Mouse (Mus musculus): Measurements from ENCODE around the gene Tfdp1.
"Not testable (repeated sequence)": the region's sequence is repeated elsewhere in the genome, so short reads cannot be mapped to it uniquely, and the experiment has no call there.

Tfdp1 gene

DNA sequence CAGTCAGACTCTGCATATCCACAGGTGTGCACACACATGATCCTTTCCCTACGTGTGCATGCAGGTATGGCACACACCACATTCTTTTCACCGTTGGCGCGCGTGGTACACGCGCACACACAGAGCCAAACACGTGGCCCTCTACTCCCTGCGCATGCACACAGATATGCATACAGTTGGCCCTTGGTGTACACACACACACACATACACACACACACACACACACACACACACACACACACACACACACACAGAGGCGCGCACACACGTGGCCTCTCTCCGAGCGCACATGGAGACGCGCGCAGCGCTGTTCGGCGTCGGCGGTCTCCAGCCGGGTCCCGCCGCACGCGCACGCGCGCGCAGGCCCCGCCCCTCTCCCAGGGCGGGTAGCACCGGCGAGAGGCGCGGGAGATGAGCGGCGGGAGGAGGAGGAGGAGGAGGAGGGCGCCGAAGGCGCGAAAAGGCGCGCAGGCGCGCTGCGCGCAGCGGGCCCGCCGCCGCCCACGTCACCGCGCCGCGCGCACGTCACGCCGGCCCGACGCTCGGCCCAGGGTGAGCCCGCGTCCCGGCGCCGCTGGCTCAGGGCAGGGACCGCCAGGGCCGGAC is at the start of gene Tfdp1:
Tfdp1 (plus strand) TSS at position 497 of the 606 bp plus-strand sequence.
- peak; percentile 79 for DNase-seq

- DNase-seq: peak; percentile 74
Measured at GRCm38 (mm10) chr8:13292364-13292763, 46.2 kb upstream of the Tfdp1 start.

DNA sequence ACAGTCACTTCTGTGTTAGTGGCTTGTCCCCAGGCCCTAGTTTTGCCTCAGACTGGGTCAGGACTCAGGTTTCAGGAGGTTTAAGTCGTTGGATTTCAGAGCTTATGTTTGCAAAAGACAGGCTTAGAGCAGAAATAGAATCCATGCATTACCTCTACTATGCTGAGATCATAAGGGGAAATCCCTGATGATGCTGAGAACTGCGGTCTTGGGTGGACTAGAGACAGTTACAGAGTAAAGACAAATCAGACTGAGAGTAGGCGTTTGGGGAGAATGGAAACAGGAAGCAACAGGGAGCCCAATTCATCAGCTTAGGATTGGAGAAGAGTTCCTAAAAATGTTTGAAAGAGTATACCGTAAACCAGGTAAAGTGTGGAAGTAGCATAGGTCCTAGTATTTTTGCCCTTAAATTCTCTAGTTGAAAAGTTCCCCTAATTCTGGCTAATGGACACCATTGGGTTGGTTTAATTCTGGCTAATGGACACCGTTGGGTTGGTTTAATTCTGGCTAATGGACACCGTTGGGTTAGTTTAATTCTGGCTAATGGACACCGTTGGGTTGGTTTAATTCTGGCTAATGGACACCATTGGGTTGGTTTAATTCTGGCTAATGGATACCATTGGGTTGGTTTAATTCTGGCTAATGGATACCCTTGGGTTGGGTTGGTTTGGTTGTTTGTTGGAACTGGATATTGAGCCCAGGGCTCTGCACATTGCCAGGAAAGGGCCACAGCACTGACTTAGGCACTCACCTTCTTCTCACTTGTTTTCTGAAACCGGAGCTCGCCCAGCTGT is 44.7 kb upstream of the Tfdp1 start:
- no peak for DNase-seq

DNA sequence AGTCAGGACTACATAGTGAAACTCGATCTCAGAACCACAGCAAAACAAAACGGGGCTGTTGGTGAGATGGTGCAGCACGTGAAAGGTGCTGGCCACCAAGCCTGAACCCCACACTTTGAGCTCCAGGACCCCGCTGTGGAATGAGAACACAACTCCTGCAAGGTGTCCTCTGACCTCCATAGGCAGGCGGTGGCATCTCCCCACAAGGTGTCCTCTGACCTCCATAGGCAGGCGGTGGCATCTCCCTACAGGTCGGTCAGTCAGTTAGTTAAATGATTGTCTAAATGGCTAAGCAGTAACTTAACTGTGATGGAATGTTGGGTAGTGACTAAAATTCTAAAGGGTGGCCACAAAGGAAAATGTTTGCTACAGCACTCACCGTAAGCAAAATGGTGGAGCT is 39.0 kb upstream of the Tfdp1 start:
- DNase-seq: no peak

- no peak for DNase-seq
Measured at GRCm38 (mm10) chr8:13301036-13301435, 37.5 kb upstream of the Tfdp1 start.

GRCm38 (mm10) chr8:13305459-13305858 is 33.1 kb upstream of the Tfdp1 start:
- no peak for DNase-seq

DNA sequence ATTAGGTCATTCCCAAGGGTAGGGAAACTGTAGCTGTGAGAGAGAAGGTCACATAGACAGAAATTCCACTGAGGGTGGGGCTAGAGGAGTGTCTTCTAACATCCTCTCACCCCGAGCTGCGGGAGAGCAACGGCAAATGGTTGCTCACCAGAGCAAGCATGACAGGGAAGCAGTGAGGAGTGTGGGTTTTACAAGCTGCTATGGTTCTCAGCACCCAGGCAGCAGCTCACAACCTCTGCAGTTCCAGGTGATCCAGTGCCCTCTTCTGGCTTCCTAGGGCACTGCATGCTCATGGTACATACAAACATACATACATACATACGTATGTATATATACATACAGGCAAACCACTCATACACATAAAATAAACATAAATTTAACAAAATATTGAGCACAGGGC is 32.7 kb upstream of the Tfdp1 start:
- no peak for DNase-seq

DNA sequence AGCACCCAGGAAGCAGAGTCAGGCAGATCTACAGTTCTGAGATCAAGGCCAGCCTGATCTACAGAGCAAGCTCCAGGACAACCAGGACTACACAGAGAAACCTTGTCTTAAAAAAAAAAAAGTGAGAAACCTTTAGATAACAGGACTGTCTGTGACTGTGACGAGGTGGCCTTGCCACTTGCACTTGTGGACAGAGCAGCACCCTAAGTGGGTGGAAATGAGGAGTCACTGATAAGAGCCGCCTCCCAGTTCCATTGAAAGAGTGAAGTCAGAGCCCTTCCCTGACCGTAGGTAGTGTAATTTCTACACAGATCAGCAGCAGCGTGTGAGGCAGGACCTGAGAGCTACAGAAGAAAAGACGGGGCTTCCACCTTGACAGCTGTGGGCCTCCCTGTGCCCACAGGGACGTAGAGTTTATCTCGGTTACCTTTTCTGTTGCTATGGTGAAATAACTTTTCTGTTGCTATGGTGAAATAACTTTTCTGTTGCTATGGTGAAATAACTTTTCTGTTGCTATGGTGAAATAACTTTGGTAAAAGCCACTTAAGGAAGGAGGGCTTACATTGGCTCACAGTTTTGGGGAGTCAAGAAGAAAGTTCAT is 32.1 kb upstream of the Tfdp1 start:
- DNase-seq: no peak

DNA sequence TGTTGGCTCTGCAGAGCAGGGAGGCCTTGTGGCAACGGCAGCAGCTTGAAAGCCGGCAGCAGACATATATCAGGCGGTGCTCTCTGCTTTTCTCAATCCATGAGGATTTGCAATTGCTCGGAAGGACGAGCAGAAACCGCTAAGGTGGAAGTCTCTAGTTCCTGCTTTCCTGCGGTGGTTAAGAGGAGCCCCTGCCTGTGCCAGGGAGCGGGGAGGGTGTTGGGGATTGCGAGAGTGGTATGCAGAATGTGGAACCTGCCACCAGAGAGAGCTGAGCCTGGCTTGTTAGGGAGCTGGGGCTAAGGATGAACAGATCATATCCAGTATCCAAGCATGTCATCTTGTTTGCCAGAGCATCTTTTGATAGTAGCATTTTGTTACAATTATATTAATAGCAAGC is 31.6 kb upstream of the Tfdp1 start:
- DNase-seq: no peak

- DNase-seq: no peak
Measured at GRCm38 (mm10) chr8:13314922-13315321, 23.6 kb upstream of the Tfdp1 start.

GRCm38 (mm10) chr8:13316671-13317070 is 21.9 kb upstream of the Tfdp1 start:
- DNase-seq: no peak

- no peak for DNase-seq
Measured at GRCm38 (mm10) chr8:13326598-13326997, 12.0 kb upstream of the Tfdp1 start.

DNA sequence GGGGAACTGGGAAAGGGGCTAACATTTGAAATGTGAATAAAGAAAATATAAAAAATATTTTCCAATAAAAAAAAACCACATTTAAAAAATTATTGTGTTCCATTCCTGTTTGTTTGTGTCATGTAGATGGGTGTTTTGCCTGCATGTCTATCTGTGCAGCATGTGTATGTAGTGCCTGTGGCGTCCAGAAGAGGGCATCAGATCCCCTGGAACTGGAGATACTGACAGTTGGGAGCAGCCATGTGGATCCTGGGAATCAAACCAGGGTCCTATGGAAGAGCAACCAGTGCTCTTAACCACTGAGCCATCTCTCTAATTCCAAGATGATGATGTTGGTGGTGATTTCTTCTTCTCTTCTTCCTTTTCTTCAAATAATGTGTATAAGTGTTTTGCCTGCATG is 3.9 kb upstream of the Tfdp1 start:
- DNase-seq: no peak

DNA sequence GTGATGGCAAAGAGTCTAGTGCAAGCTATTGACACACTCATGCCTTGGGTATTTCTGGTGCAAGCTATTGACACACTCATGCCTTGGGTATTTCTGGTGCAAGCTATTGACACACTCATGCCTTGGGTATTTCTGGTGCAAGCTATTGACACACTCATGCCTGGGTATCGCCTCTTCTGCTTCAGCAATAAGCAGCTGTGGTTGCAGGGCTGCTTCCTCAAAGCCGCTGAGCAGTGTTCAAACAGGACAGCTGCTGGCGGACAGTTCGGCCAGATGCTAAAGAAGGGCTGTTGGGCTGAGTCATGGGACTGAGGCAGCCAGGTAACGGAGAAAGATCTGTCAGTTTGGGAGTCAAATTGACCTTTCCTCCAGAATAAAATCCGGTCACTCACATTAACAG is 1.3 kb upstream of the Tfdp1 start:
- not testable (repeated sequence) for DNase-seq

DNA sequence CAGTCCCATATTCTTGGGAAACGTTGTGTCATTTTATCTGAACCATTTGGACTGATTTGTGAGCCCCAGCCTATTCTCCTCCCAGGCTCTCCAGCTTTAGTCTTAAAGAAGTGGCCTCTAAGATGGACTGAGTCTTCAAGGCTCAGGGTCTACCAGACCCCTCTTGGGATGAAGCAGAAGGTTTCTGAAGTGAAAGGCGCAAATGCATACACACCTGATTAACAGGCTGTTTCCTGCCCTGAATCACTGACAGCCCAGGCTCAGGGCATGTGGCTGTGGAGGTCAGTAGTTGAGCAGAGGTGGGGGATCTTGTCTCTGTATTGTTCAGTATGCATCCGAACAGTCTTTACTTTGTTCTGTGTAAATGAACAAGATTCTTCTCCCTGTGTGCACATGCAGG is 873 bp upstream of the Tfdp1 start:
- DNase-seq: no peak

DNA sequence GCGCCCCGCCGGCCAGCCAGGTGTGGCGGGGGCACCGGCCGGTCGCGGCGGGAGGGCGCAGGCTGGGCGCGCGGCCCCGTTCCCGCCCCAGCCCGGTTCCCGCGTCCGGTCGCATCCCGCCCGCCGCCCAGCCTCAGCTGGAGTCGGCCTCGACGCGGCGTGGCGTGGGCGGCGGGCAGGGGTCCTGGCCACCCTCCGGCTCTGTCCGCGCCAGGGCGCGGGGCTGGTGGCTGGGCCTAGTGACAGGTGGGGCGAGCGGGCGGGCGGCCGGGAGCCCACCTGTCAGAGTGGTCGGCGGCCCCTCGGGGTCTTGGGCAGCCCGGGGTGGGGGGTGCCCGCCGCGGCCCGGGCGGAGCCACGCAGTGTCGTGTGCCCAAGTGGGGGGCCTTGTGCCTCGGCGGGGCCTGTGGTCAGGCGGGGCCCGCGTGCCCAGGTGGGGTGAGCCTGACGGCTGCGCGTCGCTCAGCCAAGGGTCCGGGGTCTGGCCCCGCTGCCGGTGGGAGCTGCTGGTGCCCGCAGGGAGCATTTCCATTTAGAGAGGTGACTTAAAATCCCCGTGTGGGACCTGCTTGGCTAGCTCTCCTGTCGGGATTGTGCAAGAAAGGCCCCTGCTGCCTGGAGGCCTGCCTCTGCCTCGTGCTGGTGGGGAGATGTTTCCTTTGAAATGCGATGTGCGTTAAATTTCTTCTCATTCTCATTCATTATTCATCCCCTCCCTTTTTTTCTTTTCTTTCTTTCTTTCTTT is 522 bp downstream of the Tfdp1 start:
- DNase-seq: peak; percentile 36

DNA sequence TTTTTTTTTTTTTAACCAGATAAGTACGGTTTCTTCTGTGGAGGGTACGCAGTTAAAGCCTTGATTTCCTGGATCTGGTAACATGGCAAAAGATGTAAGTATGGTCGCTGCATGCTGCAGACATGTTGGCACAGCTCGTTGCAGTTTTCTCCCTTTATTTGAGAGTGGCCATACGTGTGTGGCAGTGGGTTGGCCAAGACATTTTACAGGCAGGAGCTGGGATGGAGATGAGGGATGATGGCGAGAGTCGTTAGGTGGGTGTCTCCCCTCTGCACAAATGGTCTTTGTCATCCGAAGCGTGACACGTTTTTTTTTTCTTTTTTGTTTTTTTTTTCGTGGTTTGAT is 1.1 kb downstream of the Tfdp1 start:
- DNase-seq: no peak

DNA sequence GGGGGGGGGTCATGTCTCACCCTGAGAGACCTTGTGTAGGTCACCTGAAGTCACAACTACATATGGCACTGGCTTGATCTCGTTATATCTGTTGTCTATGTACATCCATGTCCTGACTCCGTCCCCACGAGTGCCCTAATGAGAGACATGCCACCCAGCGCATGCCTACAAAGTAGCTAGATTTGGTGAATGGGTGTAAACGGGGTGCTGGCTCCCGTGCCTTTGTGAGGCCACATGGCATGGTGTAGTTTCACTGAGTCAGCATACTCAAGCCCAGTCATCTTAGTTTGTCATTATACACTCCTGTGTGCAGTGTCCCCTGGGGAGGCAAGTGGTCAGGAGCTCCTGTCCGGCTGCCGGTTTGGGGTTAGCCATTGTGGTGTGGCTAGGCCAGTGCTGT is 2.1 kb downstream of the Tfdp1 start:
- DNase-seq: no peak

GRCm38 (mm10) chr8:13342340-13342739 is 3.8 kb downstream of the Tfdp1 start:
- DNase-seq: no peak

DNA sequence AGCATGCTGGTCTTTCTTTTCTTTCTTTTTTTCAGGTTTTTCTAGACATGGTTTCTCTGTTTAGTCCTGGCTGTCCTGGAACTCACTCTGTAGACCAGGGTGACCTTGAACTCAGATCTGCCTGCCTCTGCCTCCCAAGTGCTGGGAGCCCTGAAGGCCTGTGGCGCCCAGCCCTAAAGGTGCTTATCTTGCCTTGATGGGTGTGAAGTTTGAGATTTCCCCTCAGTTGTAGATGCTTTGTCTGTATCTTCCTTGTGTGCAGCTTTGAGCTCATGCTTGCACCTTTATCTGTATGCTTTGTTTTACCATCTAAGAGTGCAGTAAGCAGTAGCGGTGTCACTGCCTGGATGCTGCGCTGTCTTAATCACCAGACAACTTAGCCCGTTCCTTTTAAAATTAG is 4.6 kb downstream of the Tfdp1 start:
- DNase-seq: no peak

DNA sequence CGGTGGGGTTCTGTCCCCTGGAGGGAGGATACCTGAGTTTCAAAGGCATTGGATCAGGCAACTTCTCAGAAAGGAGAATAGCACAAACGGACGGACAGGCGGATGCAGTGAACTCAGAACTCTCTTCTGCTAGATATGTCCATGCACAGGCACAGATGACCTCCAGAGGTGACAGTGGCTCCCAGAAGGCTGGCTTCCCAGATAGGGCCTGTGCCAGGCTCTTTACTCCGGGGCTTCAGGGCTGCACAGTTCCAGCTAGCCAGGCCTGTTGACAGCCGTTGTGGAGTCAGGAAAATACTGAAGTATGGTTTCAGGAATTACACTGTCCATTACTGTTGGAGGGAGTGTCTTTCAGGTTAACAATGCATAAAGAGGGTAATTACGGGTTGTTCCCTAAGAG is 11.5 kb downstream of the Tfdp1 start:
- DNase-seq: no peak

- DNase-seq: no peak
Measured at GRCm38 (mm10) chr8:13351593-13351992, 13.0 kb downstream of the Tfdp1 start.

GRCm38 (mm10) chr8:13352601-13353000 is 14.1 kb downstream of the Tfdp1 start:
- no peak for DNase-seq
